ENCODE assay signal across 22 mouse cellular contexts in the genomic region with DNA sequence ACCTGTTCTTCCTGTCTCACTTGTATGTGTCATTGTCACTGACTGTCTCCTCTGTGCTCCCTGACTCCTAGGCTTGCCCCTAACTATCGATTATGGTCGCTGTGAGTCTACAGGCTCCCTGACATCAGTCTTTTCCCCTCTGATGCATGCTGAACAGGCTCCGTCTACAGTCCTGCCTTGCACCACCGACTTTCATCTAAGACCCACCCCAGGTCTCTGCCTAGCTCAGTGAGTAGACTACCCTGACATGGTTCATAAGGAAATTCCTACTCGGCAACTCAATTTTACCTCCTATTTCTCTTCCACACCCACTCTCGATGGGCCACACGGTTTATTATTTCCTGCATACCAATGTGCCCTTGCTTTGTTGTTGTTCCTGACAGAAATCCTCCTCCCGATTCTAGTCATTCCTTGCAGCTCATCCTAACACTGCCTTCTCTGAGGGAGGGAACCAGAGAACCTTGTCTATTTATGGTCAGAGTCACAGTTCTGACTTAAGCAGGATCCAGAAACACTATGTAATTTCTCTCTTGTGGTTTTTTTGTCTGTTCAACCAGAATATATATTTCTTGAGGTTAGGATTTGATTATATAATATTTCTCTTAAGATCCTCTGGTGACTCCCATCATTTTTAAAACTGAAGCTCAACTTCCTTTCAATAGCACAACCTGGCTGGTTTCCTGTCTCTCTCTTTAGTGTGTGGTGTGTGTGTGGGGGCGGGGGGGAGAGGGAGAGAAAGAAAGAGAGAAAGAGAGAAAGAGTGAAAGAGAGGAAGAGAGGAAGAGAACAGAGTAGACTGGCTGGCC. TPM values are rescaled to one million over a fixed set of nuclear protein-coding genes. Genes with fewer than 3 reads are reported as not detected.
DNase-seq lines count a peak whose midpoint lies in the region; ATAC-seq and TF ChIP-seq lines count a peak whose summit lies in the region.
"Had no signal": no experiment of that assay in that cellular context is flagged by ENCODE, and none has a peak within 500 bp of the region (broad histone marks: within the 10 kb centered on the region; RNA-seq: fewer than 3 reads in every experiment).

No protein-coding gene starts in this region.

- no peak overlapping the region for H3K4me2 ChIP-seq in intestine, embryonic 14.5 days (ENCODE audit: low read length)
- no peak overlapping the region for H3K4me2 ChIP-seq in intestine, postnatal 0 days (replicated peaks; ENCODE audit: low read depth)
- H3K4me2 ChIP-seq: embryonic facial prominence, embryonic 13.5 days; hindbrain, embryonic 15.5 days; midbrain, embryonic 13.5 days; neural tube, embryonic 12.5 days had no signal

- H3K36me3 ChIP-seq in intestine, embryonic 14.5 days (ENCODE audit: control insufficient read depth, insufficient read depth, low read length) = peaks cover 8% of the 10 kb centered on the region
- peaks cover 14% of the 10 kb centered on the region for H3K36me3 ChIP-seq in intestine, postnatal 0 days (ENCODE audit: control insufficient read depth, insufficient read depth)
- H3K36me3 ChIP-seq: limb, embryonic 10.5 days had no signal

- H3K4me3 ChIP-seq in intestine, embryonic 14.5 days (ENCODE audit: low read depth, low read length) = no peak overlapping the region
- no peak overlapping the region for H3K4me3 ChIP-seq in intestine, postnatal 0 days (ENCODE audit: low read depth, low read length)
- H3K4me3 ChIP-seq: embryonic facial prominence, embryonic 13.5 days; hindbrain, embryonic 15.5 days; limb, embryonic 10.5 days; midbrain, embryonic 13.5 days; neural tube, embryonic 12.5 days had no signal

- DNase-seq in intestine, embryonic 14.5 days (ENCODE audit: low spot score) = peak; percentile 34
- DNase-seq in left cerebral cortex, postnatal 36 days (ENCODE audit: low spot score in 2 of 2) = peak; percentile 12 to 17
- DNase-seq in left cerebral cortex, adult 8-10 months (ENCODE audit: low spot score in 2 of 2) = no peak
- peak; percentile 12 for DNase-seq in thymus, postnatal 14 days
- no peak for DNase-seq in thymus, postnatal 4 days
- DNase-seq in retina, postnatal 1 day = no peak
- DNase-seq in c-Kit-positive CD71-positive TER-119-positive erythroid progenitor cells, embryonic 14.5 days (ENCODE audit: low spot score) = no peak
- DNase-seq: adrenal gland, adult 2 months; B cell, adult 2 months; cerebellum, adult 9-11 months; heart, postnatal 36 days; kidney, adult 18-20 months; layer of hippocampus, adult 9-11 months; liver, postnatal 0 days; lung, postnatal 10 days had no signal

- WGBS in intestine, embryonic 14.5 days = 76% methylated on average over 9 of the region's 9 CpGs
- 70% methylated on average over 9 of the region's 9 CpGs for WGBS in intestine, postnatal 0 days

- no peak overlapping the region for H3K9ac ChIP-seq in intestine, embryonic 14.5 days (ENCODE audit: low read length)
- no peak overlapping the region for H3K9ac ChIP-seq in intestine, postnatal 0 days (ENCODE audit: low read depth, low read length)
- H3K9ac ChIP-seq: embryonic facial prominence, embryonic 13.5 days; hindbrain, embryonic 15.5 days; liver, postnatal 0 days; midbrain, embryonic 13.5 days; neural tube, embryonic 12.5 days had no signal

- intact Hi-C loops in left cerebral cortex, postnatal 36 days (cut with DNase I) = no loop called here

- TF ChIP-seq CTCF in intestine, postnatal 0 days (IDR thresholded peaks at IDR 0.05; ENCODE audit: low read depth) = no peak

- H3K27ac ChIP-seq in intestine, embryonic 14.5 days (ENCODE audit: low read depth) = no peak overlapping the region
- no peak overlapping the region for H3K27ac ChIP-seq in intestine, postnatal 0 days (ENCODE audit: low read depth, low read length)
- H3K27ac ChIP-seq: embryonic facial prominence, embryonic 13.5 days; hindbrain, embryonic 15.5 days; limb, embryonic 10.5 days; midbrain, embryonic 13.5 days; neural tube, embryonic 12.5 days had no signal

- H3K4me1 ChIP-seq in intestine, embryonic 14.5 days (replicated peaks; ENCODE audit: control insufficient read depth, insufficient read depth, low read length) = no peaks in the 10 kb centered on the region
- H3K4me1 ChIP-seq in intestine, postnatal 0 days (replicated peaks; ENCODE audit: control insufficient read depth, insufficient read depth, low read length) = no peaks in the 10 kb centered on the region
- H3K4me1 ChIP-seq: embryonic facial prominence, embryonic 13.5 days; hindbrain, embryonic 15.5 days; limb, embryonic 10.5 days; midbrain, embryonic 13.5 days; neural tube, embryonic 12.5 days had no signal

- H3K9me3 ChIP-seq in intestine, embryonic 14.5 days (ENCODE audit: control insufficient read depth, low read length) = no peaks in the 10 kb centered on the region
- H3K9me3 ChIP-seq in intestine, postnatal 0 days (ENCODE audit: control insufficient read depth) = no peaks in the 10 kb centered on the region
- H3K9me3 ChIP-seq: embryonic facial prominence, embryonic 13.5 days; hindbrain, embryonic 15.5 days; limb, embryonic 10.5 days; midbrain, embryonic 13.5 days; neural tube, embryonic 12.5 days had no signal

- no peak for ATAC-seq in intestine, embryonic 14.5 days (replicated peaks; ENCODE audit: low FRiP score, low TSS enrichment, low read depth)
- ATAC-seq in intestine, postnatal 0 days = no peak
- ATAC-seq: forebrain, embryonic 16.5 days; liver, postnatal 0 days; midbrain, embryonic 13.5 days had no signal

- H3K27me3 ChIP-seq in intestine, embryonic 14.5 days (replicated peaks; ENCODE audit: control insufficient read depth, insufficient read depth, low read length) = no peaks in the 10 kb centered on the region
- no peaks in the 10 kb centered on the region for H3K27me3 ChIP-seq in intestine, postnatal 0 days (replicated peaks; ENCODE audit: control insufficient read depth, insufficient read depth, low read length)
- H3K27me3 ChIP-seq: embryonic facial prominence, embryonic 13.5 days; hindbrain, embryonic 15.5 days; midbrain, embryonic 13.5 days; neural tube, embryonic 12.5 days had no signal

RNA-seq across cellular contexts. Expression of a gene that starts 18.2 kb away (rescaled TPM):
- 20.6 and 25.8 TPM in 2 replicates for polyA plus RNA-seq in intestine, embryonic 14.5 days (2014; fragmentation: Nextera tagmentation; extraction: Ambion mirVana)
- polyA plus RNA-seq in intestine, postnatal 0 days (2015; fragmentation: Nextera tagmentation; extraction: Ambion mirVana) = 22.5 and 27.1 TPM in 2 replicates
- 10 to 100 TPM; 40.5 to 42.1 TPM for total RNA-seq in left cerebral cortex, postnatal 36 days (2021)
- total RNA-seq in left cerebral cortex, adult 8-10 months (2022) = 10 to 100 TPM; 44.9 to 55.2 (median 50.3) TPM

RNA-seq across cellular contexts. Expression of a gene that starts 44.3 kb away (rescaled TPM):
- polyA plus RNA-seq in intestine, embryonic 14.5 days (2014; fragmentation: Nextera tagmentation; extraction: Ambion mirVana) = 33.3 and 35.0 TPM in 2 replicates
- polyA plus RNA-seq in intestine, postnatal 0 days (2015; fragmentation: Nextera tagmentation; extraction: Ambion mirVana) = 18.9 and 23.8 TPM in 2 replicates
- total RNA-seq in left cerebral cortex, postnatal 36 days (2021) = 10 to 100 TPM; 80.1 to 93.9 TPM
- 10 to 100 TPM; 64.0 to 86.2 (median 81.6) TPM for total RNA-seq in left cerebral cortex, adult 8-10 months (2022)

Comparison
In these comparisons a context has a peak if more than half of its experiments do, and no peak if none do; other contexts are left out.
1. DNase-seq: peak in intestine, embryonic 14.5 days (single experiment), left cerebral cortex, postnatal 36 days (2 of 2) and thymus, postnatal 14 days (single experiment); none in left cerebral cortex, adult 8-10 months (0 of 2), thymus, postnatal 4 days (single experiment), retina, postnatal 1 day (single experiment) and c-Kit-positive CD71-positive TER-119-positive erythroid progenitor cells, embryonic 14.5 days (single experiment).